Mouse (Mus musculus) layer of hippocampus, postnatal 25 days (tissue): Measurements from ENCODE around the gene Kat8. TPM values are rescaled to one million over a fixed set of nuclear protein-coding genes. Genes with fewer than 3 reads are reported as not detected.

ENCODE experiments used
- DNase-seq, 2 experiments: peaks; one replicate each; pipeline ENCODE4 v3.0.0; 2022; ENCODE audit warnings: mixed read lengths in 2 of 2, low spot score in 1 of 2; ENCODE audit errors: extremely low spot score in 1 of 2
- total RNA-seq, 2 experiments: library from RNA; stranded (reverse); gene quantifications; 2 replicates each; pipeline ENCODE4 v1.2.3; 2021

Gene Kat8
- total RNA-seq = 10 to 100 TPM; 27.8 to 33.9 TPM

DNA sequence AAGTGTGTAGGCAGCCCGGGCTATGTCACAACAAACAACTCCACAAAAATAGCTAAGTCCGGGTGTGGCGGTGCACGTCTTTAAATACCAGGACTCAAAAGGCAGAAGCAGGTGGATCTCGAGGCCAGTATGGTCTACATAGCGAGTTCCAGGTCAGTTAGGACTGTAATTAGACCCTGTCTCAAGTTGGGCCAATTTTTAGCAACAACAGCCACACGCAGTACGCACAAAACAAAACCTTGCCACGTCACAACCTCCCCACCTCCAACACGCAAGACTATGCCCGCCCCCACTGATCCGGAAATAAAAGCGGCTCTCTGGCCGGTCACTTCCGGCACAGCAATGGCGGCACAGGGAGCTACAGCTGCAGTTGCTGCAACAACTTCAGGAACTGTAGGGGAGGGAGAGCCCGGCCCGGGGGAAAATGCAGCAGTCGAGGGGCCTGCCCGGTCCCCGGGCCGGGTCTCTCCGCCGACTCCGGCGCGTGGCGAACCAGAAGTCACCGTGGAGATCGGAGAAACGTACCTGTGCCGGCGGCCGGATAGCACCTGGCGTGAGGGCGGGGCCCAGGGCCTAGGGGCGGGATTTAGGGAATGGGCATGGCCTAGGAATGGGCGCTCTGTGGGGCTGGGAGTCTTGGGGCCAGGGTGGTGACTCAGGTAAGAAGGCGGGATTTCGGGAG lies at the start of gene Kat8:
TSS of gene Kat8 (plus strand) at position 327 of the 682 bp plus-strand sequence.
- DNase-seq = peak; percentile 72 to 79

DNA sequence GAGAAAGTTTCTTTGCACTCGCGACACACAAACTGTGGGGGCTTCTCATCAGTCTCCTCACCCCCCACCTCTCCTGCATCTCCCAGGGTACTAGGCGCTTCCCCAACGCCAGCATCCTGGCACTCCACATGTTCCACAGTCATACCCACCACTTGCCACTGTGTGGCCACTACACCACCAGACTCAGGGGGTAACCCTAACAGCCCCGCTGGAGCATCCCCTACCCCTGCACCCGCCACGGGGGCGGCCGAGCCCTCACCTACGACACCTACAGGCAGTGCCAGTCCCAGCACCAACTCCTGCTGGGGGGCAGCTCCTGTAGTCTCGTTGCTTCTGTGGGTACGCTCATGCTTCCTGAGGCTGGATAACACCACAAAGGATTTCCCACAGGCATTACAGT lies 45.9 kb upstream of the Kat8 start:
- DNase-seq = no peak

DNA sequence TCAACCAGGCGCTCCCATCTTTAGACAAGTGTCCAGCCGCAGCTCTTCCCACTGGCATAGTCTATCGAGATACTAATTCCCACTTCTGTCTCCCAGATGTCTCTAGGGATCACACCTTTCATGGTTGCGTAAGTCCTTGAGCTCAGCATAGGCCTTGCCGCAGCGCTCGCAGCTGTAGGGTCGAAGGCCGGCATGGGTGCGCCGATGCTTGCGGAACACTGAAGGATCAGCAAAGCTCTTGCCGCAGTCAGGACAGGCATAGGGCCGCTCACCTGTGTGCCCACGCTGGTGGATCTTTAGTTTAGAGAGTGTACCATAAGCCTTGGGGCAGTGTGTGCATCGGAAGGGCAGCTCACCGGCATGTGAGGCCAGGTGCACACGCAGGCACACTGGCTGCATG lies 44.7 kb upstream of the Kat8 start:
- no peak for DNase-seq

DNA sequence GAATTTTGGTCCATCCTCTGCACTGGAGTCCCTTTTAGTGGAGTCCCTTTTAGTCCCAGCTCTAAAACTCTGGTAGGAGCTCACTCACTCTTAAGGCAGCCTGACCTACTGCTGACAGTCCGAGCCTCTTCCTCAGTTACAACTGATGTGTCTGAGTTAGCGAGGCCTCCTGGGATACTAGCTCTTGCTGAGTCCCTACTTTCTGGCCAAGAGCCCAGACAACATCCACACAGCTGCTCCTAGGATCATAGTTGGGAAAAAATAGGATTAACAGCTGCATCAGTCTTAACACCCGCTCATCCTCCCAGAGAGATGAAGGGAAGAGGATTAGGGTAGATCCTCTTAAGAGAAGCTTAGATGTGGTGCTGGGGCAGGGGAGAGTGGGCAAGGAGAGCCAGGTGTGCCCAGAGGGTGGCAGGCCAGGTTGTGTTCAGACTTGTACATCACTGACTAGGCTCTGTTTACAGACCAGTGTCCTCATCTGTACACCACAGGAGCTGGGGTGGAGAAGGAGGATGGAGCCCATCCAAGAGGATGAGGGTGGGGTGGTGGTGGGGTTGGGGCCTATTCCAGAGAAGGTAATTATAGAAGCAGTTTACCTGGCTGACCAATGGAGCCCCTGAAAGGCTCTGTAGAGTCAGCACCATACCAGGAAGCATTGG lies 43.0 kb upstream of the Kat8 start:
- DNase-seq = no peak

DNA sequence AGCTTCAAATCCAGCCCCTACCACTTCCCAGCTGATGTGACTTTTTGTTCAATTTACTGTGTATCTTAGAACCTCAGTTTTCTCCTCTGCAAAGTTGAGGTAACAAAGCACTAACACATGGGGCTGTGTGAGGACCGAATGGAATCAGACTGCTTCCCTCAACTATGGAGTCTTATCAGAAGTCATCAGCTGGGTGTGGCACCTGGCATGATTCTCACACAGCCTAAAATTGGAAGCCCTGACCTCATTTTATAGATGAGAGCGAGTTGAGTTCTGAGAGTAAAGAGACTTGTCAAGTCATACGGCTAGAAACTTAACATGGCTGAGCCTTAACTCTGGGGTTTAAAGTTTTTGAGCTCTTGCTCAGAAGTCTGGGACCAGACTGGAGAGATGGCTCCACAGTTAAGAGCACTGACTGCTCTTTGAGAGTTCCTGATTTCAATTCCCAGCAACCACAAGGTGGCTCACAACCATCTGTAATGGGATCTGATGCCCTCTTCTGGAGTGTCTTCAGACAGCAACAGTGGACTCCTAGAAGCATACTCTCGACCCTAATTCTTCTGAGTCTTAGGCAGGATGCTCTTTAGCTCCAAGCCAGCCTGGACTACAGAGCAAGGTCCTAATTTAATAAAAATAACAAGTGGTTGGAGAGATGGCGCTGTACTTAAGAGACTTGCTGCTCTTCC lies 42.0 kb upstream of the Kat8 start:
- no peak for DNase-seq

DNA sequence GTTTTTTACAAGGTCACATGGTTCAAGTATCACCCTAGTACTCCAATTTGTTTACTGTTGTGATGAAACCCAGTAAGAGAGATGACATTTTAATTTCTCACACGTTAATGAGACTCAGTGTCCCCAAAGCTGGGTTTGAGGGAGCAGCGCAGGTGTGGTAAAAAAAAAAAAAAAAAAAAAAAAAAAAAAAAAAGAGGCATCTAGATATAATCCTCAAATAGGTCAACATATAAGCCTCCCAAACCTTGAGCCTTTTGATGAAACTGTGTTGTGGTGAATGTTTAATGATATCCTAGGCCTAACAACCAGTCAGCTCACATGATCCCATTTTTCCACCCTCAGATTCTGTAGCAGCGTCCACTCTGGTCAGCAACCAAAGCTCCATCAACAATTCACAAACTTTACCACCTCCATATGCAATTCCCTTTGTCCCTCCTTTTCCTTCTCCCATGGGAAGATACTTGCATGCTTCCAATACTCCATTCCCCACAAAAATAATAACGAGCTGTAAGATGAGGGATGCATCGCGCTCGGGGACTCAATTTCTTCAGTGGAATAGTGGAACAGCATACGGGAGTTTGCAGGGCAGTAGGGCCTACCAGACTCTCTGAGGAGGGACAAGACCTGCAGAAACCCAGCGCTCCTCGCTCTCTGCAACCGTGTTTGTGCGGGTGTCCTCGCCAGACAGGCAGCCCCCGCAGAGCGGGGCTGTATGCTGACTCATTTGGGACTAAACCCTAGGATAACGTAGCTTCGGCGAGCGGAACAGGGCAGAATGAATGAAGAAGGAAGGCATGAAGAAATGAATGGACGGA lies 37.3 kb upstream of the Kat8 start:
- DNase-seq = no peak

DNA sequence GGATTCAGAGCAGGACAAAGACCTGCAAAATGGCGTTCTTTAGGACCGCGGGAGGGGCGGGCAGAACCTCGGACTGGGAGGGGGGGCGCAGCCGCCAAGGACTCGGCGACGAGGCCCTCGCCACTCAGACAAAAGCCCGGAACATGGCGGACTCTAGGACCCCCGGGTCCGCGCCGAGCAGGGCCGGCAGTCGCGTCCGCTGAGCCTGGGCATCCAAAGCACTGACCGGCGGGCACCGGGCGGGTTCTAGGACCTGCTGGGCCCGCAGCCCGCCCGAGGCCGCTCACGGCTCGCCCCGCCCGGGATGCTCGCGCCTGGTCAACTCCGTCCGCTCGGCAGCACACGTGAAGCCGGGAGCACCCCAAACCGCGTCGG lies 36.7 kb upstream of the Kat8 start:
- peak in 1 of 2 experiments; percentile 85 for DNase-seq

DNA sequence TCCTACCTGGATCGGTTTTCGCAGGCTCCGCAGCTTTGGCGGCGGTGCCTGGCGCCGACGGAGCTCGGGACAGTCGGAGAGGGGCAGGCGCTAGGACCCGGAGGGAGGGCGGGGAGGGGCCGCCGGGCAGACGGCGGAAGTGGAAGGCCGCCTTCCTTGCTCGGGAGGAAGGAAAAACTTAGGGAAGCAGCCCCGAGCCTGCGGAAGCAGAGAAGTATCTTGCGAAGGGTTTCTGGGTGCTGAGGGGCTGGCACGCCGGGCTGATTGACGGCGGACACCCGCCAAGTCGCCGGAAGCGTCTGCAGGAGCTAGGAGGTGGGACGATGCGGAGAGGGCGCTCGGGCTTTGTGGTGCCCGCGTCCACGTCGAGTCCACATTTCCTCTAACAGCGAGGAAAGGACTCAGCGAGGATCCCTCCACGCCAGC lies 36.3 kb upstream of the Kat8 start, which contains the start of gene Zfp646:
TSS of gene Zfp646 (plus strand) at position 181 of the 426 bp plus-strand sequence.
- peak; percentile 67 to 70 for DNase-seq

DNA sequence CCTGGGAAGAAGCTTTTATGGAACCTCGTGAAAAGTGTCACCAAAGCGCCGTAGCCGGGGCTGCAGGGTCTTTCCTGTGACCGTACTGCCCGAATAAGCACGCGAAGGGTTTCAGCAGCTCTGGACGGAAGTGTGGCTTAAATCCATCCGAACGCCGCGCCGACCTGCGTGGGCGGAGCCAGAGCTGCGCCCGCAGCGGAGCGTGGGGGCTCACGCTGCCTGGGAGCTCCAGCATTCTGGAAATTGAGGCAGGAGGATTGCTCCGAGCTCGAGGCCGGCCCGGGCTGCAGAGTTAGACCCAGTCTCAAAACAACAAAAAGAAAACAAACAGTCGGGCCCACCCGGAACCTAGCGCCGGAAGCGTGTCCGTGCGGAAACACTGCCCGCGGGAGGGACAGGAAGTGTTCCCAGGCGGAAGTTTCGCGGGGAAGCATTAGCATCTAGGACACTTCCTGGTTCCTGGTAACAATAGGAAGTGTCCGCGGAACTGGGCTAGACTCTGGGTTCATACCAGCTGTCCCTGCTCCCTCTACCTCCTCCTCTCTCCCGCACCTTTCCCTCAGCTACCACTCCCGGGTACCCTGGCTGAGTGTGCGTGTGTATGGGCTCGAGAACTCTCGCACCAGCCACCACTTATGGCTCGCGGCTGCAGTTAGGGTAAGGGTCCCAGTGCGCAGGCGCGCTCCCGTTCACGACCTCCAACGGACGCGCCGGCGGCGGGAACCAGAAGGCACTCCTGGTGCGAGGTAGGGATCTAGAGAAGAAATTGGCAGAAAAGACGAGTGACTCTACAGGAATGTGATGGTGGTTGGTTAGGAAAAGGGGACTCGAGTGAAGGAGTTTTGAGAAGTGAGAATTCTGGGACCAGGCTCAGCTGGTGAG lies 35.6 kb upstream of the Kat8 start, which contains the start of gene Zfp668:
TSS of gene Zfp668 (minus strand) at position 362 of the 882 bp plus-strand sequence.
- peak; percentile 86 to 87 for DNase-seq

DNA sequence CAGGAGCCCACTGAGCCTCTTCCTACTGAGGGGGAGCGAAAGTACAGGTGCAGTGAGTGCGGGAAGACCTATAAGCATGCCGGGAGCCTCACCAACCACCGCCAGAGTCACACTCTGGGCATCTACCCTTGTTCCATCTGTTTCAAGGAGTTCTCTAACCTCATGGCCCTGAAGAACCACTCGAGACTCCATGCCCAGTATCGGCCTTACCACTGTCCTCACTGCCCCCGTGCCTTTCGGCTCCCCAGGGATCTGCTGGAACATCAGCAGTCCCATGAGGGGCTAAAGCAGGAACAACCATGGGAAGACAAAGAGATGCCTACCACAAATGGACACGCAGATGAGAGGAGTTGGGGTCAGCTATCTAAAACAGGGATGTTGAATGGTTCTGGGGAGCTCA lies 33.0 kb upstream of the Kat8 start:
- no peak for DNase-seq

DNA sequence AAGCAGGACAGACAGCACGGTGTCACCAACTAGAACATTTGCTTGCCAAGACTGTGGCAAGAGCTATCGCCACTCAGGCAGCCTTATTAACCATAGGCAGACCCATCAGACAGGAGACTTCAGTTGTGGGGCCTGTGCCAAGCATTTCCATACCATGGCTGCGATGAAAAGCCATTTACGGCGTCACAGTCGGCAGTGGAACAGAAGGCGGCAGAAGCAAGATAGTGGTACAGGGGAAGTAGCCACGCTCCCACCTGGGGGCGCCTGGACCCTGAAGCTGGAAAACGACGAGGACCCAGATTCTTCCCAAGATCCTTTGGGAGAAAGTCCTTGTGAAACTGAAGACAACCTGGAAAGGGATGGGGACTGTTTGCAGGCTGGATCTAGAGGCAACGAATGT lies 31.9 kb upstream of the Kat8 start:
- DNase-seq = no peak

DNA sequence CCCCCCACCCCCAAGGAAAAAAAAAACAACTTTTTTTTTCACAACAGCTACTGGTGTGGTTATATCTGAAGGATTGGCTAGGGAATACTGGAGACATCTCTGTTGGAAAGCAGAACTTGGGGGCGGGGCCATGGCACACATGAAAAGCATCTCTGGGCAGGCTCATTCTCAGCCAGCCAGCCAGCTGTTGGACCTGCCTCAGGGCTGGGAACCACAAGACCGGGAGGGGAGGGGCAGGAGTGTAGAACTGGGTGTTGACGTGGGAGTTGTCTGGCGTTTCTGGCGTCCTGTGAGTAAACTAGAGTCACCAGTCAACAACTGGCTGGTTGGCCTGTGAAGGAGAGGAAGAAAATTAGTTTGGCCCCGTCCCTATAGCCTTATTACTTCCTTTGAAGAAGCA lies 26.4 kb upstream of the Kat8 start:
- DNase-seq = no peak

DNA sequence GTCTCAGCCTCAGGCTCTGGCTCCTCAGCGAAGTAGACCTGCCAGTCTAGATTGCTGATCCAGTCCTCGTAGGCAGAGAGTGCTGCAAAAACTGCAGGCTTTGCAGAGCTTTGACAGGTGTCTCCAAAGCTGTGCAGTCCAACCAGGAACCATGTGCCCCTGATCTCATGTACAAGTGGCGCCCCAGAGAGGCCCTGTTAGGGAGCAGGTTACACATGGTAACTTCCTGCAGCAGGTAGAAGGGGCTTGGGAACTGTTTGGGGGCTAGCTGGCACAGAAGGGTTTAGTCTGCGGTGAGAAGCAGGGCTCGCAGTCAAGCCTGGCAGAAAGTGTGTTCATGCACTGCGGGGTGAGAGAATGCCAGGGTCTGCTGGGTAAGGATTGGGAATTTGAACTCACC lies 25.8 kb upstream of the Kat8 start:
- no peak for DNase-seq

DNA sequence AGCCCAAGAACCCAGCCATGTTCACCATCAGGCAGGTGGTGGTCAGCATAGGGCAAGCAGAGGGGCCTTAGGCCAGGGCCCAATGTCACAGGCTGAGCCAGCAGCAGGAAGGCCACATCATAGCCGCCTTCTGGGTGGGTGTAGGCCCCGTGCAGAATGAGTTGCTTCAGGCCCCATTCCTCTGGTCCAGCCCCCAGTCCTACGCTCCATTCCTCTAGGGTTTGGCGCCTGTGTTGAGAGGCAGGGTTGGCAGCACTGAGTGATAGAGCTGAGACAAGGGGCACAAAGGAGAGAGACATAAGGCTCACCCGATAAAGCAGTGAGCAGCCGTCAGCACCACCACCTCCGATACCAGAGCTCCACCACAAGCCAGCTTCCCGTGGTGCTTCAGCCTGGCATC lies 25.1 kb upstream of the Kat8 start:
- DNase-seq = no peak

DNA sequence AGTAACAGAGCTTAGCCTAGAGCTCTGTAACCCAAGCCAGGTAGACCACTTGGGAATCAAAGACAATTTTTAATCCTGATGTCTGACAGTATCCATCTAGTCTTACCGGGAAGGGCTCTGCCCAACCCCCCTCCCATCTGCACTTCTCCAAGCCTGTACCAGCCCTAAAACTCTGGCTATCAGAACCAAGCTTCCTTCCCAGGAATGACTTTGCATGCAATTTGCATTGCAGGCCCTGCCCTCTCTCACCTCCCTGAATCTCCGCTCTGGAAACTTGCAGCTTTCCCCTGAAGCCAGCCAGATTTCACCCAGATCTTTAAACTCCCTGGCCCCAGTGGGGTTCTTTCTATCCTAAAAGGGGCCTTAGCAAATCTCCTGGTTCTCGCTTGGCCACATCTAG lies 24.5 kb upstream of the Kat8 start:
- no peak for DNase-seq

DNA sequence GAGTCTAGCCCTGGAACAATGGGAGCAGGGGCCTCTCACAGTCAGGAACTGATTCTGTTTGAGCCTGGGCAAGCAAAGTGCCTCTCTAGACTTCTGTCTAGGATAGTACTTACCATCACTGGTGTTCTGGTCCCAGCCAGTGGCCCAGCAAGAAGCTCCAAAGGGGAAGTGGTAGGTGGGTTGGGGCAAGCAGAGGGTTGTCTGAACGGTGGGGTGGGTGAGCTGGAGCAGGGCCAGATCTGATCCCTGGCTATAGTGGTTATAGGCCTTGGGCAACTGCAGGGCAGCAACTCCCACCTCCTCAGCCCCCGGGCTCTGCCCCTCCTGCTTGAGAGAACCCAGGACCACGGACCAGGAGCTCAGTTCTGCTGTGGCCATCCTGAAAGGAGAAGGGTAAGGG lies 23.5 kb upstream of the Kat8 start:
- DNase-seq = no peak

DNA sequence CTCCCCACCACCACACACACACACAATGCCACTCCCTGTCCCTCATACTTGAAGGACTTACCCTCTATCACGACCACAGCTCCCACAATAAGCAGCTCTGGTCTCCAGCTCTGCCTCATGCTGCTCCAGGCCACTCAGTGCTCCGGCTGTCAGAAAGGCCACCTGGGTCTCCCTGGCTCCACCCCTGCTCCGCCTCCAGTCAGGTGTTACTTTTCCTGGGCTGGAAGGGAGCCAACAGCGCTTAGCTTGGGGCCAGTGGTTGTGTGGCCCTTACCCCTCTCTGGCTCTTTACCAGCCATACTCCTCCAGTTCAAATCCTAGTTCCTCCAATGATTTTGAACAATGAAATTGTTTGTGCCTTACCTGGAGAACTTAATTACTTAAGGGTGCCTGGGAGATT lies 21.5 kb upstream of the Kat8 start, which contains the start of gene Prss53:
TSS of gene Prss53 (minus strand) at position 173 of the 400 bp plus-strand sequence.
- DNase-seq = no peak

DNA sequence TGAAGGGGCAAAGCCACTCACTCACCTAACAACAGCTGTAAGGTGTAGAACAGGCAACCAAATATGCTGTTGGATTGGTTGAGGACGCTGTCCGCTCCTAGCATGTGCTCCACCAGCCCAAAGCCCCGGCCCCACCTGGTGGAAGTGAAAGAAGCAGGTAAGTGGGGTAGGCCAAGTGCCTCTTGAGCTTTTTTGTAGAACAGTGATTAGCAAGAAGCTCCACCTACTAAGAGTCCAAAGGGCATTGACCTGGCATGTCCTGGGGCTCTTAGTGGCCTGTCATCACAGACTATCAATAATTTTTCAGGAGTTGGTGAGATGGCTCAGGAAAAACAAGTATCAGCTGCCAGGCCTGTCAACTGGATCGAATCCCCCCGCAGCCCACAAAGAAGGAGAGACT lies 17.8 kb upstream of the Kat8 start:
- no peak for DNase-seq

DNA sequence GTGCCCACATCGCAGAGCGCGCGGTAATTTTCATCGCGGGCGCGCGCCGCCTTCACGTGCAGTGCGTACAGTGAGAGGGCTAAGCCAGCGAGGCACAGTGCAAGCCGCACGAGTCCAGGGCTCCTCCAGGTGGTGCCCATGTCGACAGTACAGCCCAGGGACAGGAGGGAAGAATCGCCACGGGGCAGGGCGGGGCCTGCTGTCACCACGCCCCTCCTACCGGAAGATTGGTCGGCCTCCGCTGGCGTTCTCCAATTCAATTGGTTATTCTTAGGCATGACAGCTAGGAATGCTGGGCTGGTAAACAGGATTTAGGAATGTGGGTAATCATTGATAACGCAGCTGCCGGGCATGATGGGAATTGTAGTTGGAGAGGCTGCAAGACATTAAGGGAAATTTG lies 16.9 kb upstream of the Kat8 start, which contains the start of the genes Gm21974 and Vkorc1:
TSS of gene Gm21974 (minus strand) at position 13 of the 400 bp plus-strand sequence.
TSS of gene Vkorc1 (minus strand) at position 176 of the 400 bp plus-strand sequence.
- peak; percentile 78 for DNase-seq
